Mouse (Mus musculus) stomach, postnatal 0 days (tissue): ENCODE results near the gene I830077J02Rik.

ENCODE experiments used
- CTCF ChIP-seq: IDR thresholded peaks from 2 replicates; pipeline ENCODE4 v1.5.1; 2016; ENCODE audit warnings: antibody characterized with exemption, low read depth, mild to moderate bottlenecking, moderate library complexity
- EP300 ChIP-seq: optimal IDR thresholded peaks from 2 replicates; pipeline ENCODE3; 2016; ENCODE audit warnings: antibody characterized with exemption

GRCm38 (mm10) chr3:105899394-105900147 lies 32.9 kb downstream of the I830077J02Rik start:
- peak; percentile 96 for TF ChIP-seq CTCF
- TF ChIP-seq EP300, result no peak
